Mouse (Mus musculus): Measurements from ENCODE around the gene Ptgis. TPM values are rescaled to one million over a fixed set of nuclear protein-coding genes. Genes with fewer than 3 reads are reported as not detected.
A peak's percentile ranks its signal among the peaks of the same experiment; 100 is the strongest.

Gene Ptgis
- total RNA-seq, 2 experiments from 2014 or later = 11.2 to 13.0 TPM

DNA sequence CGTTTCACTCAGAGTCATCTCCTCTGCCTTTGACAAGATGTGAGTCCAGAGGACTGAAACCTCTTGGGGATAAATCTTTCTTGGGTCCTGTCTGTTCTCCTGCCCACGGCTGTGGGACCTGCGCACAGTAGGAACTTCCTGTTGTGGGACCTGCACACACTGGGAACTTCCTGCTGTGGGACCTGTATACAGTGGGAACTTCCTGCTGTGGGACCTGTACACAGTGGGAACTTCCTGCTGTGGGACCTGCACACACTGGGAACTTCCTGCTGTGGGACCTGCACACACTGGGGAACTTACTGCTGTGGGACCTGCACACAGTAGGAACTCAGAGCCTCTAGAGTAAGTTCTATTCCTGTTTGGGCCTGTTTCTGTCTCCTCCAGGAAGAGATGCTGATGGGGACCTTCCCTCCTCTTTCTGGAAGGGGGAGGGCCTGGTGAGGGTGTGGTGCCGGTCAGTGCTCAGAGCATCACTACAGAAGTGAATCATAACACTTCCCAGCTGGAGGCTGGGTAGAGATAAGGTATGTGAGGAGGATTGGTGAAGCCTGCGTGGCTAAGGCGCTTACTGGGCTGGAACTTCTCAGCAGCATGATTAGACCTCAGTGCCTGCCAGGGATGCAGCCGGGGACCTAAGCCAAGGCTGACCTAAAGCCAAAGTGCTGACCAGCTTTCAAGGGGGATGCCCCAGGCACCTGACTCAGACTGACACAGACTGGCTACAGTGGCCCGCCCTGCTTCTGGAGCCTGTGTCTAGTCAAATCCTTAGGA is 22.8 kb upstream of the Ptgis start:
- peak; percentile 71 to 84 for DNase-seq

DNA sequence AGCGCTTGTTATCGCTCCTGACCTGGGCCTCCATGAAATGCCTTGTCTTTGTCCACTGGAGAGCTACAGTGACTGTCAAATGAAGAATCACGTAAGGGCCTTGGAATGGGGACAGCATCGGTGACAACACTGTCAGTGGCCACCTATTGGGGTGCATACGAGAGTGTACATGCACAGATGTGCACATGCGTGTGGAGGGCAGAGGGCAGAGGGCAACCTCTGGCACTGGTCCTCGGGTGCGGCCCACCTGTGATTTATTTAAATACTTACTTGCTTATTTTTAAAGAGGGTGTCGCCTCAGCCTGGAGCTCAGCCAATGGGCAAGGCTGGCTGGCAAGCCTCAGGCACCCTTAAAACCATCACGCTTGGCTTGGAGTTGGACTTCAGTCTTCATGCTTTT is 22.0 kb upstream of the Ptgis start:
- DNase-seq = no peak

DNA sequence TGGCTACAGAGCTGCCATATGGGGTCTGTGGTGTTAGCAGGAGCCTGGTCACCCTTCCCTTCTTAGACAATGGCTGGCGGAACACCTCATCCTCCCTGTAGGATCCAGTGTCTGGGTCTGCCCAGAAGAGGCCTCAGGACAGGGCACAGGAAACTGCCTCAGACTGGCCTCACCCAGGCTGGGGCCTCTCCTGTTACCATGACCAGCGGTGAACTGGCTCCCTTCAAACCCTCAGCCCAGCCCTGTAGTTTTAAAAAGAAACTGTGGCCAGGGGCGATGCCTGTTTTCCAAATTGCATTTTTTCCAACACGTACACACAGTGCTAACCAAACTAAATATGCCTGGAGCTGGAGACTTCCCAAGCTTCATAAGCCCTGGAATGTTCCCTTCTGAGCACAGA is 20.7 kb upstream of the Ptgis start:
- DNase-seq = peak in 1 of 2 experiments; percentile 48

DNA sequence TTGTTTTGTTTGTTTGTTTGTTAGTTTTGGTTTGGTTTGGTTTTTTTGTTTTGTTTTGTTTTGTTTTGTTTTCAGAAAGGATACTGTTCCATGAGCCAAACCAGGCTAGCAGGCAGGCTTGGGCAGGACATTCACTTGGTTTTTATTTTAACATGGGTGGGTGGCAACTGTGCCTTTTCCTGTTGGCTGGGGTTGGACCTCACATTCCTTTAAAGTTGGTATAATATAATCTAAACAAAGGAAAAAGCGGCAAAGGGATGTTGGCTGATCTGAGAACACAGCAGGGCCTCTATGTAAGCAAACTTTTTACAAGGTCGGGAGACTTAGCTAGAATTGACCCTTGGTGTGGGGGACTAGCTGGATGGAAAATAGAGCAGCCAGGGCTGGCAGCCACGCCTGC is 17.4 kb upstream of the Ptgis start:
- no peak for DNase-seq

DNA sequence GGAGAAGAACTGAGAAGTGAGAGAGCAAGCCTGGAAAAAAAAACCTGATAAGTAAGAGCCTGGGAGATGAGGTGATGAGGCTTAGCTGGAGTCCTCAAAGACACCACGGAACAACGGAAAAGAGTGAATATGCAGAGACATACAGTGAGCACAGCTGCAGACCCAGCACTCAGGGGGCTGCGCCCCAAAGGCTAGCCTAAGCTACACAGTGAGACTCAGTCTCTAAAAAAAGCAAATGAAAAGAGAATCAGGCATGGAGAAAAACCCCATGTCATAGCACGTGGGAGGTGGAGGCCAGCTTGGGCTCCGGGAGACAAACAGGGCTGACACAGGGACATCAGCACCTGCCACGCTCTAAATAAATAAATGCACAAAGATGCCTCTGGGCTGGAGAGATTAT is 14.4 kb upstream of the Ptgis start:
- no peak for DNase-seq

DNA sequence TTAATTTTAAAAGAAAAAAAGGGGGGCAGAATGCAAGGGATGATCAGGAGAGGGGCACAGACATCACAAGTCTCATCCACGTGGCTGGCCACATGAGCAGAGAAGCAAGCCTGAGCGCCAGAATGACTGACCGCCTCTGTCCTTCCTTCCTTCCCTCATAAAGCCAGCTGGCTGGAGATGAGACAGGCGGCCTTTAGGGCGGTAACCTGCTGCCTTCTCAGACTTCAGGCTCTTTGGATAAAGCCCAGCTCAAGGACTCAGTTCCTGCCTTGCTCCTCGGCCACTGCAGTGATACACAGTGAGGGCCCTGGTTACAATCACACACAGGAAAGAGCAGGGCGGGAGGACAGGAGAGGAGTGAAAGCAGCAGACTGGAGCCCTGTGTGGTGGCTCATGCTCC is 13.8 kb upstream of the Ptgis start:
- DNase-seq = peak; percentile 72 to 89

DNA sequence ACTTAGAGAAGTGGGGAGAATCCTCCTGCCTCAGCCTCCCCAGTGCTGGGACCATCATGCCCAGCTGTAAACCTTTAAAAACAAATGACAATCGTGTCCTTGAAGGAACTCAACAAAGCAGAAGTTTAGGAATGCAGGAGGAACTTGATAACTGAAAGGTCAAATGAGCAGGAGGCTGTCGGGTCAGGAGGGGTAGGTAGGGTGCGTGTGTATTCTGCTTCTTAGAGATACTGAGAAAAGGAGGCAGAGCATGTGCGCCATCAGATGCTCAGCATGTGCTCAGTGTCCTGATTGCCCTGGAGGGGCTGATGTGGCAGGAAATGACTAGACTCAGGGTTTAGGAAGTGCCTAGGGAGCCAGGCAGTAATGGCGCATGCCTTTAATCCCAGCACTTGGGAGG is 13.1 kb upstream of the Ptgis start:
- DNase-seq = no peak

DNA sequence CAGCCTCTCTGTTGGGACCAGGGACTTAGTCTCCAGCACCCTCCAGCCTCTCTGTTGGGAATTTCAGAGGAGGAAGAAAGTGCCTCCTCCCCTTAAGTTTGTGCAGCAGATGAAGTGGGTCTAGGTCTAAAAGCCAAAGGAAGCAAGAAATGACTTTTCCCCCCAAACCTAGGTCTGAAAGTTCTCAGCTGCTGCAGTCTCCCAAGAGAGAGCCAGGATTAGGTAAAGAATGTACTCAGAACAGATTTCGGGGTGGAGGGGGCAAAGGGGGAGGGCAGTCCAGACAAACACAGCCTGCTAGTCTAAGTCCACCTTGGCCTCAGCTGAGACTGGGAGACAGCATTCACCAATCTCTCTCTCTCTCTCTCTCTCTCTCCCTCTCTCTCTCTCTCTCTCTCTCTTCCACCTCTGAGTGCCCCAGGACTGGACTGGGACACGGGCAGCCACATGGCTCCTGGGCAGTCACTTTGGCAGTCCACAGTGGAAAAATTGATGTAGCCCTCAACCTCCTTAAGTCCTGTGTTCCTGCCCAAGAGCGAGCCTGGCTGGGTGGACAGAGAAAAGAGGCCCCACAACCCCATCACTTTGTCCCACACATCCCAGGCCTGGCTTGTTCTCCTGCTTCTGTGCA is 11.8 kb upstream of the Ptgis start:
- peak; percentile 65 to 73 for DNase-seq

DNA sequence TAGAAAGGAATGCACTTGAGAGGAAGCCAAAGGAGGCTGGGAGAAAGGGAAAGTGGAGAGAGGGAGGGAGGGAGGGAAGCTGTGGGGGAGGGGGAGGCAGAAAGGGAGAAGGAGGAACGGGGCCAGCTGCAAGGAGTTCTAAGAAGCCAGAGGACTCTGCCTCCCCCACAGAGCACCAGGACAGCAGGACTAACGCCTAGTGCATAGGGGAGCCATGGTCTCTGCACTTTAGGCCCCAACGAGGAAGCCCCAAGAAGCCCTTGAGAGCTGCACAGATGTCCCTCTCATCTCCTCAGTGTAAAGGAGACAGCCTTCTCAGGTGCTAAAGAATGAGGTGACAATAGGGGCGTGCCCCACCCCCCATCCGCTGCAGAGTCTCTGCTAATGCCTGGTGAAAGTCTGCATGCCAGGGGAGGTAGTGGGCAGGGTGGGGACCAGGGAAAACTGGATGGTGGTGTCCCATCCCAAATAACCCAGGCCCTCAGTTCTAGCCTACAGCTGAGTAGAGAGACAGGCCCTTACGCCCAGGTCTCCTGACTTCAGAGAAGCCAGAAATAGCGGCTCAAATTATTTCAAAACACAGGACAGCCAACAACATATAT is 10.4 kb upstream of the Ptgis start:
- peak; percentile 49 to 51 for DNase-seq

DNA sequence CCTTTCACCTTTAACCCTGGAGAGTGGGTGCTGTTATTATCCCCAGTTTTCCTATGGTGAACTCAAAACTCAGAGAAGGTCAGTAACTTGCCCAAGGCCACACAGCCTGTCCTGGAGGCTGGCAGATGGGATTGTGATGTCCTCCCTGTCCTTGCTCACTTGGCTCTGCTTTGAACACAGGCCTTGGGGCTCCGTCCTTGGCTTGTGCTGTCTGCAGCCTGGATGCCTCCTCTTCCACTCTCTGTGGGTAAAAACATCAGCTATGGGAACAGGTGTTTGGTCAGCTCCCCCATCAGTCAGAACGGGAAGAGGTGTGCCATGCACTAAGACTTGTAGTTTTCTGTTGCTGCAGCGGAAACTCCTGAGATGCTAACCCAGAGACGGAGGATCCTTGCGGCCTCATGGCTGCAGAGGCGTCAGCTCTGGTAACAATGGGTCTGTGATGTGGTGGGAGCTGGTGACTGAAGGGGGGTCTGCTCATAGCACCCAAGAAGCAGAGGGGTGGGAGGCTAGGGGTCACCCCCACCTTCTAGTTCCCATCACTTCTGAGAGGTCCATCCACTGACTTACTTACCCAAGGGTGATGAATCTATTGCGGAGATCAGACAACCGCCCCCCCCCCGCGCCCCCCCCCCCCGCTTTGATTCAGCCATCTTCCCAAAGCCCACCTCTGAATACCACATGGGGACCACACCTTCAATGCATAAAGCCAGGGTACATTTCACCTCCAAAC is 9.8 kb upstream of the Ptgis start:
- DNase-seq = peak in 1 of 2 experiments; percentile 24

DNA sequence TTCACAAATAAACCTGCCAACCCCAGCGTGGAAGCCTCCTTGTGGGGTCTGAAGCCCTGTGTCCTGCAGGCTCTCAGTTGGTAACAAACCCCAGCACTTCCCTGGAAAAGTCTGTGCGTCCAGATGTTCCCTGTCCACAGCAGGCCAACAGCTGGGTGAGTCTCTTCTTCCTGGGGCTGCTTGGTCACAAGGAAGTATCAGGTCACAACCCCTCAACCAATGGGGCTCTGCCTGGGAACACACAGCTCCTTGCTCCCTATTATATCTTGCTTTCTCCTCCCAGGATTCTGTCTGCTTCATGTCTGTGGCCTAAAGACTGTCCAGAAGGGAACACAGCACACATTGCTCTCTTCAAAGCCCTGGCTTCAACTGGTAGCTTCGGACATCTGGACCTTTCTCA is 9.2 kb upstream of the Ptgis start:
- peak; percentile 51 to 79 for DNase-seq

DNA sequence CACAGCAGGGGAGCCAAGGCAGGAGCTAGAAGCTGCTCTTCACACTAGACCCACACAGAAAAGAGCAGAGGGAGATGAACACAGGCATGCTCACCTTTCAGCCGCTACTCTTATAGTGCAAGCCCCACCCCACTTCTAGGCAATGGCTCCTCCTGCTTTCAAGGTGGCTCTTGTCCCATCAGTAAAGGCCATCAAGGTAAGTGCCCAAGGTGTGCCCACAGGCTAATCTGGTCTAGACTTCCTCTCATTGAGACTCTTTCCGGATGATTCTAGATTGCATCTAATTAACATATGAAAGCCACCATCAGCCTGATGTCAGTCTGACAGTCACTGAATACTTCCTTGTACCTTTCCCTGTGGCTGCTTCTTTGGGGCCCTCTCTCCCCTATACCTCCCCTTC is 7.4 kb upstream of the Ptgis start:
- DNase-seq = no peak

DNA sequence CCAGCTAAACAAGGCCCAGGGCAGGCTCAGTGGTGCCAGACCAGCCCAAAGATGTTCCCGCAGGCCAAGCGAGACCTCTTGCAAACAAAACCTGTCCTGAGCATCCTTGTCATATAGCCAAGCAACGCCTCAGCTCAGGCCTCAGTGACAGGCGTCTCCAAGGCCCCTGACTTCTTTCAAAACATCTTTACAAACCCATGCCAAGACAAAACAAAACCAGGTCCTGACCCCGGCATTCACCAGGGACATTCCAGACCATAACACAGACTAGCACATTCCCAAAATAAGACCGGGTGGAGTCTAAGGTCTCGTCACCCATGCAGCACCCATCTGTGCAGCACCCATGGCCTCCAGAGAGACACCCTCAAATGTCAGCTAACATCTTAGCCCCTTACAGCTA is 6.3 kb upstream of the Ptgis start:
- no peak for DNase-seq

DNA sequence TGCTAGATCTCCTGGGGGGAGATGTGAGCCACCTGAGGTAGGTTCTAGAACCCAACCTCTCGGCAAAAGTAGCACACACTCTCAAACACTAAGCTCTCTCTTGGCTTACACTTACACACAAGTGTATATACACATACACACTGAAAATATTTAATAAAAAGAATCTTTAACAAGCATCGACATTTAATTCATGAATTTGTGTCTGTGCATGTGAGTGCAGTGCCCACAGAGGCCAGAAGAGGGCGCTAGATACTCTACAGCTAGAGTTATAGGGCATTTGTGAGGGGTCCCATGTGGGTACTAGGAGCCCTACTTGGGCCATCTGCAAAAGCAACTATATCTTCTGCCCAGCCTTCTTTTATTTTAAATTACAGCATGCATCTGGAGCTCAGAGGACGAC is 4.5 kb upstream of the Ptgis start:
- DNase-seq = no peak

DNA sequence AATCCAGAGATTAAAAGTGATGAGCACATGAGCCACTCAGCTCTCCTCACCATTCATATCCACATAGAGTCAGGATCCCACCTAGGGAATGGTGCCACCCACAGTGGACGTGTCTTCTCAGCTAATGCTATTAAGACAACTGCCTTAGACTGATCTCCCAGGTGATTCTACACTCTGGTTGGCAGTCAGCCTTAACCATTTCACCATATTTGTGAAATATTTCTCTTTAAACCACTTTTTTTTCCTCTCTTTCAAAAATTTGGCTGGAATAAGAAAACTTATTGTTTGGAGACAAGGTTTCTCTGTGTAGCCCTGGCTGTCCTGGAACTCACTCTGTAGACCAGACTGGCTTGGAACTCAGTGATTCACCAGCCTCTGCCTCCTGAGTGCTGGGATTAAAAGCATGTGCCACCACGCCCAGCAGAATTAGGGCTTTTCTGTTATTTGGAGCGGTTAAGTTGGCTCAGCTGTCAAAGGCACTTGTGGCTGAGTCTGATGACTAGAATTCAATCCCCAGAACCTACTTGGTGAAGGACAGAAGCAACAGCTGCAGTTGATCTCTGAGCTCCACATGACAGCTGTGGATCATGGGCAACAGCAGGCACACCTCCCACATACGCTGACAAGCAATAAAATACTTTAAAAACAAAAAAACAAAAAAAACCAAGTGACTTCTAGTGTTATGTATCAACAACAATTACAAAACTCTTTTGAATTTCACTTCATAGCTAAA is 3.6 kb upstream of the Ptgis start:
- DNase-seq = no peak

DNA sequence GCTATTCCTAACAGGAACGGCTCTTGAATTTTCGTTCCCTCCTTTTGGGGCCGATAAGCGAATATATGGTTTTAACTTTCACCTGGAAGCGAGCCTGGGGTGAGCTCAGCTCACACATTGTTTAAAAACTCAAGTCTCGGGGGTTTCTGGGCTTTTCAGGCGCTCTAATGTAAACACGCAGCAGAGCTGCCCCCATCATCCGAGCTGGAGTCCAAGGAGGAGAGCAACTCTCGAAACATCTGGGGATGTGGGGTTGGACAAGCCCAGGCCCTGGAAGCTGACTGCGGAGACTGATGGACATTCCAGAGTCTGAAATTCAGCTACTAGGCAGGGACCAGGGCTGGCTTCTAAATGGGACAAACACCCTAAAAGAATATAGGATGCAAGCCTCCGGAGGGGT is 1.1 kb downstream of the Ptgis start:
- DNase-seq = peak in 1 of 2 experiments; percentile 55

DNA sequence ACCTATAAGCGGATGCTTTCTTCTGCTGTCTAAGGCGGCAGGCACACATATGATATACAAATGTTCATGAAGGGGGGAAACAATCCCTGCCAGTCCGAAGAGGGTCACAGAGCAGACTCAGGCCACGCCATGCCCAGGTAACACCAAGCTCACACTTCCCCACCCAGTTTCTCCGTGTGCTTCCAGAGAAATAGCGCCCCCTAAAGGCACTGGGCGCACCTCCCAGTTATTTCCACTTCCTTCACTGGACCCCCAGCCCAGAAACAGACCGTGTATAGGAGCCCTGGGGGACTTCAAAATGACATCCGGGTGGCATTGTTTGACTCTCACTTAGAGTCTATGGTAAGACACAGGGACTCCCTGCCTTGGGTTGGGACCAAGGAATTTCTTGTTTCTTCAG is 3.2 kb downstream of the Ptgis start:
- DNase-seq = no peak

DNA sequence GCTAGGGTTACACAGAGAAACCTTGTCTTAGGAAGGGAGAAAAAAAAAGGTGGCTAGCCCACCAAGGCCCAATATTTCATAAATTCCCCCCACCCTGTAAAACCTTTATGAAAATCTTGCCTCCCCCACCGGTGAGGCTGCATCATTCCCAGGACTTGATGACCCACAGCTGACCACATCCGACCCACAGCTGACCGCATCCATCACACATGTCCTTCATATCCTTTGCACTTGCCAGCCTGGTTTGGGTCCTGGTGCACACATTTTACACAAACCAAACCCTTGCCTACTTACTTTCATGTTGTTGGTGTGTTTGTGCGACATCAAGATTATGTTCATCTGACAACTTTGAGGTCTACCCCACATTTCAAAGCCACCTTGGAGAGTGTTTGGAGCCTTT is 4.2 kb downstream of the Ptgis start:
- peak in 1 of 2 experiments; percentile 26 for DNase-seq

DNA sequence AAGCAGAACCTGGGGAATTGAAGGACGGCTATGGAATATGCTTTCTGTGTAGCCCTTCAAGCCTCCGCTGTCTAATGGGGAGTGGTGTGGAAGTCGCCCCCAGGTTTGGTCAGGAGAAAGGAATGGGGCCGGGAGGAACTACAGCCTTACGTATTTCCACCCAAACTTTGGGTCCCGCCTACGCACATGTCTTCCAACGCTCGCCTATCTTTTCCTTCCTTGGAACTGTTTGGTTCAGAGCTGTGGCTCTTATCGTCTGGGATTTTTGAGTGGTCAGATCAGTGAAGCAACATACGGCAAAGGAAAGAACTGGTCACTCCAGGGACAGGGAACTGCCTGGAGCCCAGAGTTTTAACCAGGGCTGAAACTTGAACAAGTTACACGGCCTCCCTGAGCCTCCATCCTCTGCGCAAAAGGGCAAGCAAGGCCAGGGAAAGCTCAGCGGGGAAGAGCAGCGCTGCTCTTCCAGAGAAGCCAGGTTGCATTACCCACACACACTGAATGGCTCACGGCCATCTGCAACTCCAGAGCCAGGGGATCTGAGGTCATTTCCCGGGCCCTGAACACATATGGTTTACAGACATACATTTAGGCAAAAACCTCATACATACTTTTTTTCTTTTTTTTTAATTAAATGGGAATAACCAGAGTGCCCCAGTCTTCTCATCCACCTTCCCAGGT is 4.9 kb downstream of the Ptgis start:
- peak; percentile 76 to 90 for DNase-seq

DNA sequence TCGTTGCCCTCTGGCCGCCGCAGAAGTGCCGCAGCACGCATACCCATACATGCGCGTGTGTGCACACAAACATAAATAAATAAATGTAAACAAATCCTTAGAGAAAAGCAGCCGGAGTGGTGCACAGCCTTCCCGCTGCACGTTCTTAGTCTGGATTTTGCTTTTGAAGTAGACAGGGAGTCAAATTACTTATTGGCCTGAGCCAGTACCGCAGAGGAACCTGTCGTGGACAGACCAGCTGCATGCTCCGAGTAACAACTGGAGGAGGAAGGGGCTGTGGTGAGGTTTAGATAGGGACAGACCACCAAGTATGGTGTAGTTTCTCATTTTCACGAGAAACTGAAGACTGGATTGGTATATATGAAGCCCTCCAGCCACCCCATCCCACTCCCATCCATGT is 6.6 kb downstream of the Ptgis start:
- no peak for DNase-seq

DNA sequence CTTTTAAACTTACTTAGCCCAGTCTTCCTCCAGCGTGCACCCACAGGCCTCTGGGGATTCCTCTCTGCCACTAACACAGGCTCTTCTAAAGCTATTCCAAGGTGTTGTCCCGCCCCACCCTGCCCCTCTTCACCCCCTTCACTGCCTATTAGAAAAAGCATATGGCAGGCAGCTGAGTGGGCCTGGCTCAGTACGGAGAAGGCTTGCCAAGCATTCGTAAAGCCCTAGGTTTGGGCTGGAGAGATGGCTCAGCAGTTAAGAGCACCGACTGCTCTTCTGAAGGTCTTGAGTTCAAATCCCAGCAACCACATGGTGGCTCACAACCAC is 7.4 kb downstream of the Ptgis start:
- no peak for DNase-seq

Data from heart, adult 18-20 months (tissue).